In genomic region chr11:68906461-68906790, GRCm38 (mm10) we compare ENCODE assay signal across 13 mouse cellular contexts. TPM values are rescaled to one million over a fixed set of nuclear protein-coding genes. Genes with fewer than 3 reads are reported as not detected.
A peak's percentile ranks its signal among the peaks of the same experiment; 100 is the strongest.
DNase-seq lines count a peak whose midpoint lies in the region; ATAC-seq and TF ChIP-seq lines count a peak whose summit lies in the region.
"Had no signal": no experiment of that assay in that cellular context is flagged by ENCODE, and none has a peak within 500 bp of the region (broad histone marks: within the 10 kb centered on the region; RNA-seq: fewer than 3 reads in every experiment).

No protein-coding gene starts in this region.

- H3K9ac ChIP-seq in embryonic facial prominence, embryonic 14.5 days (ENCODE audit: low read depth, low read length) = no peak overlapping the region
- no peak overlapping the region for H3K9ac ChIP-seq in lung, embryonic 14.5 days
- H3K9ac ChIP-seq: liver, embryonic 15.5 days; stomach, embryonic 15.5 days had no signal

- 0 out of 2 replicates have a peak overlapping the region, but pooled peaks have one; percentile 31 for H3K27ac ChIP-seq in embryonic facial prominence, embryonic 14.5 days (replicated peaks; ENCODE audit: low read depth, low read length)
- no peak overlapping the region for H3K27ac ChIP-seq in embryonic facial prominence, embryonic 10.5 days (replicated peaks)
- H3K27ac ChIP-seq in lung, embryonic 14.5 days (ENCODE audit: low read depth) = no peak overlapping the region; the same call in 1 of the 2 replicates
- H3K27ac ChIP-seq: stomach, embryonic 15.5 days had no signal

- H3K4me2 ChIP-seq in embryonic facial prominence, embryonic 14.5 days (ENCODE audit: low read depth, low read length) = no peak overlapping the region
- H3K4me2 ChIP-seq in lung, embryonic 14.5 days = no peak overlapping the region
- H3K4me2 ChIP-seq: liver, embryonic 15.5 days; stomach, embryonic 15.5 days had no signal

- H3K36me3 ChIP-seq in embryonic facial prominence, embryonic 14.5 days (ENCODE audit: control insufficient read depth, insufficient read depth, low read length) = peaks cover 38% of the 10 kb centered on the region
- peaks cover 56% of the 10 kb centered on the region for H3K36me3 ChIP-seq in embryonic facial prominence, embryonic 10.5 days (replicated peaks)
- peaks cover 47% of the 10 kb centered on the region for H3K36me3 ChIP-seq in lung, embryonic 14.5 days (ENCODE audit: insufficient read depth)

- no peak for TF ChIP-seq CTCF in lung, embryonic 14.5 days (IDR thresholded peaks at IDR 0.05; ENCODE audit: low read depth)

- peaks cover 3% of the 10 kb centered on the region; the same call in 1 of the 2 replicates for H3K4me1 ChIP-seq in embryonic facial prominence, embryonic 14.5 days (ENCODE audit: control insufficient read depth, insufficient read depth, low read length)
- peaks cover 17% of the 10 kb centered on the region for H3K4me1 ChIP-seq in embryonic facial prominence, embryonic 10.5 days
- H3K4me1 ChIP-seq in lung, embryonic 14.5 days (ENCODE audit: insufficient read depth) = no peaks in the 10 kb centered on the region

- no peaks in the 10 kb centered on the region for H3K9me3 ChIP-seq in embryonic facial prominence, embryonic 14.5 days (ENCODE audit: control insufficient read depth, low read length)
- H3K9me3 ChIP-seq in embryonic facial prominence, embryonic 10.5 days = no peaks in the 10 kb centered on the region
- no peaks in the 10 kb centered on the region for H3K9me3 ChIP-seq in lung, embryonic 14.5 days (ENCODE audit: low read depth, low read length)
- H3K9me3 ChIP-seq: liver, embryonic 15.5 days; stomach, embryonic 15.5 days had no signal

- ATAC-seq in embryonic facial prominence, embryonic 14.5 days (ENCODE audit: low read depth) = peak; percentile 23; the same call in 1 of the 2 replicates
- ATAC-seq in lung, embryonic 14.5 days (ENCODE audit: insufficient read depth) = peak; percentile 64

- no peak overlapping the region for H3K4me3 ChIP-seq in embryonic facial prominence, embryonic 14.5 days (ENCODE audit: low read depth, low read length)
- no peak overlapping the region for H3K4me3 ChIP-seq in embryonic facial prominence, embryonic 10.5 days
- H3K4me3 ChIP-seq in lung, embryonic 14.5 days (ENCODE audit: low read depth, low read length) = no peak overlapping the region
- H3K4me3 ChIP-seq: liver, embryonic 15.5 days; stomach, embryonic 15.5 days had no signal

- WGBS in embryonic facial prominence, embryonic 14.5 days = 55% methylated on average over 4 of the region's 4 CpGs
- 90% methylated on average over 4 of the region's 4 CpGs for WGBS in embryonic facial prominence, embryonic 10.5 days
- 55% methylated on average over 4 of the region's 4 CpGs for WGBS in lung, embryonic 14.5 days

- DNase-seq in embryonic facial prominence, embryonic 14.5 days (ENCODE audit: low spot score) = peak; percentile 89
- DNase-seq in embryonic facial prominence, embryonic 10.5 days (ENCODE audit: low spot score) = no peak
- DNase-seq in lung, embryonic 14.5 days = peak; percentile 83
- no peak for DNase-seq in lung, adult 18-20 months
- DNase-seq in ZHBTc4 (ENCODE audit: low read depth, low spot score) = peak; percentile 55
- peak; percentile 60 for DNase-seq in kidney, postnatal 10 days
- DNase-seq in cerebellum, adult 11-12 months = no peak
- no peak for DNase-seq in urinary bladder, postnatal 36 days (ENCODE audit: low spot score in 2 of 2)
- DNase-seq: layer of hippocampus, adult 9-11 months had no signal

- no peaks in the 10 kb centered on the region for H3K27me3 ChIP-seq in embryonic facial prominence, embryonic 14.5 days (replicated peaks; ENCODE audit: control insufficient read depth, insufficient read depth, low read length)
- no peaks in the 10 kb centered on the region for H3K27me3 ChIP-seq in embryonic facial prominence, embryonic 10.5 days (replicated peaks; ENCODE audit: low read depth, poor library complexity, severe bottlenecking)
- H3K27me3 ChIP-seq in lung, embryonic 14.5 days (ENCODE audit: insufficient read depth, low read length) = no peaks in the 10 kb centered on the region
- H3K27me3 ChIP-seq: stomach, embryonic 15.5 days had no signal

RNA-seq across cellular contexts. Expression of gene Rpl26, which starts 5.0 kb away (rescaled TPM):
- polyA plus RNA-seq in embryonic facial prominence, embryonic 14.5 days (2014; fragmentation: Nextera tagmentation; extraction: Ambion mirVana) = 1,088 and 1,233 TPM in 2 replicates
- polyA plus RNA-seq in embryonic facial prominence, embryonic 10.5 days (2016; fragmentation: Nextera tagmentation; extraction: Ambion mirVana) = 1,085 and 1,128 TPM in 2 replicates
- 1,103 and 1,167 TPM in 2 replicates for polyA plus RNA-seq in lung, embryonic 14.5 days (2014; fragmentation: Nextera tagmentation; extraction: Ambion mirVana)

RNA-seq across cellular contexts. Expression of gene Rnf222, which starts 18.1 kb away (rescaled TPM):
- 0.17 and 0.45 TPM in 2 replicates for polyA plus RNA-seq in embryonic facial prominence, embryonic 14.5 days (2014; fragmentation: Nextera tagmentation; extraction: Ambion mirVana)
- polyA plus RNA-seq in embryonic facial prominence, embryonic 10.5 days (2016; fragmentation: Nextera tagmentation; extraction: Ambion mirVana) = not detected in 2 replicates
- polyA plus RNA-seq in lung, embryonic 14.5 days (2014; fragmentation: Nextera tagmentation; extraction: Ambion mirVana) = 0.07 and 0.11 TPM in 2 replicates
- polyA plus RNA-seq: C2C12 had no signal

RNA-seq across cellular contexts. Expression of gene Odf4, which starts 20.5 kb away (rescaled TPM):
- not detected in 2 replicates for polyA plus RNA-seq in embryonic facial prominence, embryonic 14.5 days (2014; fragmentation: Nextera tagmentation; extraction: Ambion mirVana)
- not detected in 2 replicates for polyA plus RNA-seq in embryonic facial prominence, embryonic 10.5 days (2016; fragmentation: Nextera tagmentation; extraction: Ambion mirVana)
- not detected in 2 replicates for polyA plus RNA-seq in lung, embryonic 14.5 days (2014; fragmentation: Nextera tagmentation; extraction: Ambion mirVana)
- polyA plus RNA-seq: C2C12; embryonic facial prominence, embryonic 11.5 days; liver, embryonic 15.5 days; stomach, embryonic 15.5 days had no signal

RNA-seq across cellular contexts. Expression of gene Ndel1, which starts 34.8 kb away (rescaled TPM):
- polyA plus RNA-seq in embryonic facial prominence, embryonic 14.5 days (2014; fragmentation: Nextera tagmentation; extraction: Ambion mirVana) = 90.0 and 95.4 TPM in 2 replicates
- polyA plus RNA-seq in embryonic facial prominence, embryonic 10.5 days (2016; fragmentation: Nextera tagmentation; extraction: Ambion mirVana) = 56.5 and 57.4 TPM in 2 replicates
- 63.1 and 67.6 TPM in 2 replicates for polyA plus RNA-seq in lung, embryonic 14.5 days (2014; fragmentation: Nextera tagmentation; extraction: Ambion mirVana)

RNA-seq across cellular contexts. Expression of gene Arhgef15, which starts 50.9 kb away (rescaled TPM):
- polyA plus RNA-seq in embryonic facial prominence, embryonic 14.5 days (2014; fragmentation: Nextera tagmentation; extraction: Ambion mirVana) = 7.3 and 8.9 TPM in 2 replicates
- polyA plus RNA-seq in embryonic facial prominence, embryonic 10.5 days (2016; fragmentation: Nextera tagmentation; extraction: Ambion mirVana) = 8.9 and 9.2 TPM in 2 replicates
- polyA plus RNA-seq in lung, embryonic 14.5 days (2014; fragmentation: Nextera tagmentation; extraction: Ambion mirVana) = 21.6 and 23.9 TPM in 2 replicates

Comparison
In these comparisons a context has a peak if more than half of its experiments do, and no peak if none do; other contexts are left out.
1. DNase-seq: peak in embryonic facial prominence, embryonic 14.5 days (single experiment), lung, embryonic 14.5 days (single experiment), ZHBTc4 (single experiment) and kidney, postnatal 10 days (single experiment); none in embryonic facial prominence, embryonic 10.5 days (single experiment), lung, adult 18-20 months (0 of 2), cerebellum, adult 11-12 months (single experiment) and urinary bladder, postnatal 36 days (0 of 2).